Mouse (Mus musculus) ES-Bruce4 (cell line): ENCODE data around the gene Nfkbie.

Experiments
- CTCF ChIP-seq: IDR thresholded peaks from one replicate; pipeline ENCODE4 v1.8.1; 2011; ENCODE audit warnings: low read depth, low read length
- EP300 ChIP-seq: IDR thresholded peaks from 2 replicates; pipeline ENCODE4 v1.6.1; 2011; ENCODE audit warnings: low read depth, low read length; ENCODE audit not compliant: insufficient read depth
- POLR2A ChIP-seq: IDR thresholded peaks from one replicate; pipeline ENCODE4 v1.8.1; 2011; ENCODE audit warnings: low read length; ENCODE audit not compliant: insufficient read depth

- TF ChIP-seq POLR2A (no peak), CTCF (no peak), EP300 (no peak)
These were observed 13.5 kb downstream of the Nfkbie start for GRCm38 (mm10) chr17:45568990-45569389.
